Mouse (Mus musculus) adrenal gland, postnatal 0 days (tissue): ENCODE results near the gene Sowahc. TPM values are rescaled to one million over a fixed set of nuclear protein-coding genes. Genes with fewer than 3 reads are reported as not detected.

ENCODE experiments used
- polyA plus RNA-seq: library from polyadenylated mRNA; unstranded; fragments of >200 nt; fragmentation: Nextera tagmentation; extraction: Ambion mirVana; gene quantifications from 2 replicates; pipeline ENCODE4 v1.2.1, GENCODE M21; 2015

The Sowahc gene
- 7.0 and 8.5 TPM in 2 replicates for polyA plus RNA-seq

GRCm38 (mm10) chr10:59221473-59222270 is at the start of gene Sowahc, which contains the start of gene Sept10:
Gene Sowahc (plus strand): TSS chr10:59221953.
Gene Sept10 (minus strand): TSS chr10:59221847.

Other genes with a start within 250 kb of the Sowahc start
- 36.7 and 66.2 TPM in 2 replicates for gene Sept10, start 106 bp upstream of the Sowahc start, polyA plus RNA-seq
- gene P4ha1, start 101.3 kb downstream of the Sowahc start, polyA plus RNA-seq: 21.5 and 26.7 TPM in 2 replicates
- gene Gm10273, start 173.7 kb downstream of the Sowahc start, polyA plus RNA-seq: 6.2 and 8.6 TPM in 2 replicates
- gene Pla2g12b, start 181.7 kb downstream of the Sowahc start, polyA plus RNA-seq: 1.5 and 2.1 TPM in 2 replicates
- 3.7 and 11.9 TPM in 2 replicates for gene Oit3, start 219.8 kb downstream of the Sowahc start, polyA plus RNA-seq